Mouse (Mus musculus): ENCODE results near the gene Myo18b.

Gene Myo18b

DNA sequence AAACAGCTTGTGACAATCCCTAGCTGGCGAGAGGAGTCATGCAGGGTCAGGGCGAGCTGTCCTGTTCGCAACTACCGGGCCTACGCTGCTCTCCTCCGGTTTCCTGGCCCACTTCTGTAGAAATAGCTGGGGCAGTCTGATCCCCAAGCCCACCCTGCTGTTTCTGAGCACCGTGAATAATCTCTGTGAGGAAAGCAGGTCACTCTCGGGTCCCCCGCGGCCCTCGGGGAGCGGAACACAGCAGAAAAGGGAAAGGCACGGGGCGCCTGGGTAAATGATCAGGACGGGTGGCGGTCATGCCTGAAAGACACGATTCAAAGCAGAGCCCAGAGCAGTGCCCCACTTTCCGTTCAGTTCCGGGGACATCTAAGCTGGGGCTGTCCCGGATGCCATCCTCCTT is 255.0 kb downstream of the Myo18b start:
- ChIA-PET CTCF (interaction anchor here in 2 of 4 experiments (0.6 to 1.2 kb wide), 3 partner anchors 20 to 362 kb away, joined by 3 to 4 read pairs (median 3); no protein-coding TSS in a partner anchor), POLR2A (interaction anchor here in 2 of 4 experiments (0.9 to 2.7 kb wide), 2 partner anchors 15 to 41 kb away, joined by 3 to 7 read pairs; no protein-coding TSS in a partner anchor)

DNA sequence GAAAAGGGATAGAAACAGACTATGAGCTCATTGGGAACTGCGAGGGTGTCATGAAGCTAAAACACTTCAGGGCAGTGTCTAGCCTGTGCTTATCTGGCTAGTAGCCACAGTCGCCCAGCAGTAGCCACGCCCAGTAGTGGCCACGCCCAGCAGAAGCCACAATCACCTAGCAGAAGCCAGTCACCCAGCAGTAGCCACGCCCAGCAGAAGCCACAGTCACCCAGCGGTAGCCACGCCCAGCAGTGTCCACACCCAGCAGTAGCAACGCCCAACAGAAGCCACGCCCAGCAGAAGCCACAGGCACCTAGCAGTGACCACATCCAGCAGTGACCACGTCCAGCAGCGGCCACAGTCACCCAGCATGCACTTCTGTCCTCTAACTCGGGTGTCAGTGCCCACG is 255.5 kb downstream of the Myo18b start:
- ChIA-PET CTCF (interaction anchor here in 1 of 4 experiments (1.2 kb wide), 1 partner anchor 170 kb away, joined by 4 read pairs; no protein-coding TSS in a partner anchor), POLR2A (interaction anchor here in 3 of 4 experiments (0.9 to 2.7 kb wide), 3 partner anchors 15 to 635 kb away, joined by 3 to 7 read pairs (median 3); no protein-coding TSS in a partner anchor)

All from embryonic stem cell, embryonic (primary cell).